Mouse (Mus musculus): ENCODE results near the gene Nfic. TPM values are rescaled to one million over a fixed set of nuclear protein-coding genes. Genes with fewer than 3 reads are reported as not detected.

Nfic gene
- polyA plus RNA-seq, 1 experiment from 2014 or later: 16.6 TPM

DNA sequence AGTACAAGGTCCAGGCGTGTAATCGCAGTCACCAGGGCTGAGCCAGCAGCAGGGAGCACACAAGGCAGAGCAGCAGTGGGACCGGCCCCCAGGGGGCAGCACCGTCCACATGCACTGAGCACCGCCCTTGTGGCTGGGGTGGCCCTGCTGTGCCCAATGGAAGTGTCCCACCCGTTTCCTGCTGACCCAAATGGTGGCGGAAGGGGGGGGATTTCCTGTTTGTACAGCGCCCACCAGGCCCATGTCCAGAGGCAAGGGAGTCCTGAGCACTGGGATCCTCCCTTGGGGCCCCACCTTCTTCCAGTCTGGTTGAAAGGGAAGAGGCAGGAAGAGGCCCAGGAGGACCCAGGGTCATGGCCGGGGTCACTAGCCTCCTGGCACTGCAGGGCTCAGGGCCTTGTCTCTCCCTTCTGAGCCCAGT, 46.6 kb downstream of the Nfic start:
- no peak overlapping the region for H3K4me3 ChIP-seq (ENCODE audit: low read depth, low read length)
- peak; percentile 63 for DNase-seq (ENCODE audit: low spot score)
- H3K4me2 ChIP-seq (ENCODE audit: low read length): no peak overlapping the region
- 17% methylated on average over 7 of the region's 9 CpGs for WGBS
- H3K9ac ChIP-seq (ENCODE audit: low read length): no peak overlapping the region
- peaks cover 30% of the 10 kb centered on the region for H3K36me3 ChIP-seq (ENCODE audit: control insufficient read depth, insufficient read depth, low read length)
- ATAC-seq: peak; percentile 40; the same call in 1 of the 2 replicates
- H3K4me1 ChIP-seq (ENCODE audit: control insufficient read depth, insufficient read depth, low read length): peaks cover 16% of the 10 kb centered on the region
- 0 out of 2 replicates have a peak, but pooled peaks cover 5% of the 10 kb centered on the region for H3K27me3 ChIP-seq (replicated peaks; ENCODE audit: control insufficient read depth, insufficient read depth, low read length)
- H3K27ac ChIP-seq (ENCODE audit: low read depth, low read length): no peak overlapping the region
- H3K9me3 ChIP-seq (replicated peaks; ENCODE audit: control insufficient read depth, low read length): no peaks in the 10 kb centered on the region

DNA sequence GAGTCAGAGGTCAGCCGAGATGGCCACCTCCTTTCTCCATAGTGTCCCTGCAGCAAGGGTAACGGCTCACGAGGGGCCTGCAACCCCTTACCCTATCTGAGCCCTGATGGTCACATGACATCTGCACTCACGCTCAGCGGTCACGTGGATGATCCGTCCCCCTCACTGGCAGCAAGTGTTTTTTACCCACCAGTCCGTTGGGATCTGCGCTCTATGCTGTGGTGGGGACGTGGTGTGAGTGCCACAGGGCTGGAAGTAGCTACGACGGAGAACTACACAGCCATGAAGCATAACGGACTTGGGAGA, 47.1 kb downstream of the Nfic start:
- Histone ChIP-seq H3K9me3 (replicated peaks; ENCODE audit: control insufficient read depth, low read length) (no peaks in the 10 kb centered on the region), H3K36me3 (ENCODE audit: control insufficient read depth, insufficient read depth, low read length) (peaks cover 34% of the 10 kb centered on the region), H3K27me3 (replicated peaks; ENCODE audit: control insufficient read depth, insufficient read depth, low read length) (0 out of 2 replicates have a peak, but pooled peaks cover 5% of the 10 kb centered on the region), H3K9ac (ENCODE audit: low read length) (no peak overlapping the region; the same call in 1 of the 2 replicates), H3K4me1 (ENCODE audit: control insufficient read depth, insufficient read depth, low read length) (peaks cover 16% of the 10 kb centered on the region), H3K4me2 (ENCODE audit: low read length) (no peak overlapping the region), H3K27ac (ENCODE audit: low read depth, low read length) (no peak overlapping the region), H3K4me3 (ENCODE audit: low read depth, low read length) (no peak overlapping the region)
- no peak for DNase-seq (ENCODE audit: low spot score)
- no peak for ATAC-seq
- WGBS: 58% methylated on average over 13 of the region's 13 CpGs

DNA sequence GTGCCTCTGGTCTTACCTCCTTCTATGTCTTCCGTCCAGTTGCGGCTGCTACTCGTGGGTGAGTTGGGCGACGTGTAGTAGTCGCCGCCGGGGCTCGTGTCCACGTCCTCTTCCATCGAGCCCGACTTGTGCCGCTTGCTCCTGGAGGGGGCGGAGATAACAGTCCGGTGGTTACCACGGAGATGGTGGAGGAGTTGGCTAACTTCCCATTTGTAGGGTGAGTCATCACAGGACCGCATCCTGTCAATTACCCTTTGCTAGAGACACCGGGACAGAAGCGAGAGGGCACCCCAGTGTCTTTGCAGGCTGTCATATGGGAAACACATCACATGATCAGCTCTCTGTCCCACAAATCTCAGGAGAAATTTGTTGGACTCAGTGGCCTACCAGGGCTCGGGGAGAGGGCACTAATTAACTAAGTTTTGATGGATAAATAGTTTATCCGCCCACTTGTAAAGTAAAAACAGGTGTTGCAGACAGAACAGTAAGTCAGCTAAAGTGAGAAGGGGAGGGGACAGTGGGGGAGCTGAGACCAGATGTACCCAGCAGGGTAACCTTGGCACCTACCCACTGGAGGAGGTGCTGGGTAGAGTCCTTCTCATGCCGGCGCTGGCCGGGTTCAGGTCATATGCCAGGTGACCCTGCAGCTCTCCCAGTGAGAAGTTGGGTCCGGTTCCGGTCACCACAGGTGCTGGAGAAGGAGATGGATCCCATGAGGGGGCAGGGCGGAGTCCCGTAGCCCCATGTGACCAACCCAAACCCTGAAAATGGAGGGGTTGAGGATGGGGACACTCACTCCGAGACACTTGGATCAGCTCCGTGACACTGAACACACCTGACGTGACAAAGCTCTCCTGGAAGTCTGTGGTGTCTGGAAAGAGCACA, 47.7 kb downstream of the Nfic start:
- Histone ChIP-seq H3K4me2 (ENCODE audit: low read length) (0 out of 2 replicates have a peak overlapping the region, but pooled peaks have one; percentile 16), H3K4me1 (ENCODE audit: control insufficient read depth, insufficient read depth, low read length) (peaks cover 22% of the 10 kb centered on the region), H3K9me3 (replicated peaks; ENCODE audit: control insufficient read depth, low read length) (no peaks in the 10 kb centered on the region), H3K36me3 (ENCODE audit: control insufficient read depth, insufficient read depth, low read length) (peaks cover 37% of the 10 kb centered on the region), H3K27me3 (replicated peaks; ENCODE audit: control insufficient read depth, insufficient read depth, low read length) (0 out of 2 replicates have a peak, but pooled peaks cover 5% of the 10 kb centered on the region), H3K9ac (ENCODE audit: low read length) (peak overlapping the region; percentile 32), H3K27ac (ENCODE audit: low read depth, low read length) (no peak overlapping the region), H3K4me3 (ENCODE audit: low read depth, low read length) (no peak overlapping the region)
- no peak for ATAC-seq
- WGBS: 30% methylated on average over 31 of the region's 31 CpGs
- DNase-seq (ENCODE audit: low spot score): peak; percentile 78

DNA sequence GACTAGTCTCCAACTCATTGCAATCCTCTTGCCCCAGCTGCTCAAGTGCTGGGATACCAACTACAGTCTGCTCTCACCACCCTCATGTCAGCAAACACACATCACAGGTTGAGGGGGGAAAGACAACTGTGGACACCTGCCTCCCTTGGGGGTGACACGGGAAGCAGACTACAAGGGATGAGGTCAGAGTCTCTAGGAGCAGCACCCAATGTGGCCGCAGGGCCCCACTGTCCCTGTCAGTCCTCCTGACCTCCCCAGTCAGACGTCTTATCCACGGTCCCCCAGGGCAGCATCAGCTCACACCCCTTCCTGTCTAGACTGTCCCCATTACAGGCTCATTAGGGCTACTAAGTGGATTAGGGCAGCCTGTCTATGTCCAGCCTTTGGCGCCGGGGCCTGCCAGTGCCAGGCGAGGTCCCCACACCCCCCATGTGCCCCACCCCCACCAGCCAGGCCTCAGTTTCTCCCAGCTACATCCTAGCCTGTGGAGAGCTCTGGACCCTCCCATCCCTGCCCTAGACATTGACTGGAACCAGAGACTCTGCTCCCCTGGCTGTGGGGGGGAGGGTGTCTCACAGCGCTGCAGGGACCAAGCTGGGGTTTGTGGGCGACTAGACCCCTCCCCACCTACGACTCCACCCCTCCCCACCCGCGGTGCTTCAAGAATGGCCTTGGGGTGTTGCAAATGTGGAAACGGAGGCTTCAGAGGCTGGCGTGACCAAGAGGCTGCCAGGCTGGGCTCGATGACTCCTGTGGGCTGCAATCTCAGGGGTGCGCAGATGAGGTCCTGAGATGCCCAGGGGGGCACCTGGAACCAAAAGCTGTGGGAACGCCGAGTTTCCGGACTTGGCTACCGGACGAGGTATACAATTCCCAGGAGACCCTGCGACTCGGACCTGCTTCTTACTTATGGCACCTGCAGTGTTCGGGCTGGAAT, 48.7 kb downstream of the Nfic start:
- no peak for ATAC-seq
- Histone ChIP-seq H3K4me3 (ENCODE audit: low read depth, low read length) (no peak overlapping the region), H3K36me3 (ENCODE audit: control insufficient read depth, insufficient read depth, low read length) (peaks cover 37% of the 10 kb centered on the region), H3K27me3 (replicated peaks; ENCODE audit: control insufficient read depth, insufficient read depth, low read length) (0 out of 2 replicates have a peak, but pooled peaks cover 5% of the 10 kb centered on the region), H3K4me1 (ENCODE audit: control insufficient read depth, insufficient read depth, low read length) (peaks cover 31% of the 10 kb centered on the region), H3K4me2 (ENCODE audit: low read length) (0 out of 2 replicates have a peak overlapping the region, but pooled peaks have one; percentile 16), H3K9me3 (replicated peaks; ENCODE audit: control insufficient read depth, low read length) (no peaks in the 10 kb centered on the region), H3K27ac (ENCODE audit: low read depth, low read length) (no peak overlapping the region), H3K9ac (ENCODE audit: low read length) (peak overlapping the region; percentile 32; the same call in 1 of the 2 replicates)
- DNase-seq (ENCODE audit: low spot score): no peak
- 31% methylated on average over 23 of the region's 24 CpGs for WGBS

DNA sequence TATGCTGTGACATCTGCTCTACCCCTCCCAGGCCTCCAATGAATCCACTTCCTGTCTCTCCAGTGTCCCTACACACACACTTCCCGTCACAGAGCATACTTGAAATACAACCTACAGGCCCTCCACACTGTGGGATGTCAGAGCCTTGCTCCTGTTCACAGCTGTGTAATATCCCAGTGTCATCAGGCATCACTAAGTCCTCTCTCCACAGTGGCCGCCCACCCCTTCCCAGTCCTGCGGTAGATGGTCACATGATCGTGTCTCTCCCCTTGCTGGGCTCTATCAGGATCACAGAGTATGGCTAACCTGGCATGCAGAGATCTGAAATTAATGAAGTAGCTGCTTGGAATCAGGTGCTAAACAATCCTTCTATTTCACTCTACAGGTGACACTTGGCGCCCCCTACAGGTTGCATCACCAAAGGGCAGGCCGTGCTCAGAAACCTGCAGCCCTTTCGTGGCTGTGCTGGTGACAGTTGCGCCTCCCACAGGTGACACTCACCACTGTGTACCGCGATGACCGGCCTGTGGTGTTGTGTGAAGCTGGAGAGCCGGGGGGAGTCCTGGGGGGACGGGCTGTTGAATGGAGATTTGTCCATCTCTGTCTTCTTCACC, 49.7 kb downstream of the Nfic start:
- H3K27ac ChIP-seq (ENCODE audit: low read depth, low read length): no peak overlapping the region
- H3K27me3 ChIP-seq (replicated peaks; ENCODE audit: control insufficient read depth, insufficient read depth, low read length): 0 out of 2 replicates have a peak, but pooled peaks cover 5% of the 10 kb centered on the region
- H3K36me3 ChIP-seq (ENCODE audit: control insufficient read depth, insufficient read depth, low read length): peaks cover 37% of the 10 kb centered on the region
- peaks cover 34% of the 10 kb centered on the region for H3K4me1 ChIP-seq (ENCODE audit: control insufficient read depth, insufficient read depth, low read length)
- WGBS: 47% methylated on average over 13 of the region's 13 CpGs
- H3K9ac ChIP-seq (ENCODE audit: low read length): no peak overlapping the region
- H3K4me2 ChIP-seq (ENCODE audit: low read length): no peak overlapping the region
- peak; percentile 42 for DNase-seq (ENCODE audit: low spot score)
- ATAC-seq: no peak
- H3K9me3 ChIP-seq (replicated peaks; ENCODE audit: control insufficient read depth, low read length): no peaks in the 10 kb centered on the region
- H3K4me3 ChIP-seq (ENCODE audit: low read depth, low read length): no peak overlapping the region

DNA sequence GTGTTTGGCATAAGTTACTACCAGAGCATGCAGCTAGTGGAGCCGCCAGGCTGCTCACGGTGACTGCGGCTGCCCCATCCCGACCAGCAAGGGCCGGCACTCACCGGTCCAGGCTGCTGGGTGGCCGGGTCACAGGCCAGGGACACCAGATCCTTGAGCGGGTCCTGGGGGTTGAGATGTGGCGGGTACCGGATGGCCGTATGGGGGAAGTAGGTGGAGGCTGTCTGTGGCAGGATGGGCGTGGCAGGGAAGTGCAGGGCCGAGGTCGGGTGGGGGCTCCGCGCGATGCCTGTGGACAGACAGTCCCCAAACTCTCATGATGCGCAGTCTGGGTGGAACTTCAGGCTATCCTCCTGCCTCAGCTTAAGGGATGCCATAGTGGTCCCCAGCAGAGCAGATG, 50.7 kb downstream of the Nfic start:
- DNase-seq (ENCODE audit: low spot score): no peak
- no peak overlapping the region for H3K9ac ChIP-seq (ENCODE audit: low read length)
- H3K4me1 ChIP-seq (ENCODE audit: control insufficient read depth, insufficient read depth, low read length): peaks cover 34% of the 10 kb centered on the region
- H3K36me3 ChIP-seq (ENCODE audit: control insufficient read depth, insufficient read depth, low read length): peaks cover 46% of the 10 kb centered on the region
- H3K27ac ChIP-seq (ENCODE audit: low read depth, low read length): no peak overlapping the region
- 71% methylated on average over 18 of the region's 18 CpGs for WGBS
- no peak for ATAC-seq
- no peak overlapping the region for H3K4me3 ChIP-seq (ENCODE audit: low read depth, low read length)
- no peak overlapping the region for H3K4me2 ChIP-seq (ENCODE audit: low read length)
- no peaks in the 10 kb centered on the region for H3K9me3 ChIP-seq (replicated peaks; ENCODE audit: control insufficient read depth, low read length)
- 0 out of 2 replicates have a peak, but pooled peaks cover 5% of the 10 kb centered on the region for H3K27me3 ChIP-seq (replicated peaks; ENCODE audit: control insufficient read depth, insufficient read depth, low read length)

DNA sequence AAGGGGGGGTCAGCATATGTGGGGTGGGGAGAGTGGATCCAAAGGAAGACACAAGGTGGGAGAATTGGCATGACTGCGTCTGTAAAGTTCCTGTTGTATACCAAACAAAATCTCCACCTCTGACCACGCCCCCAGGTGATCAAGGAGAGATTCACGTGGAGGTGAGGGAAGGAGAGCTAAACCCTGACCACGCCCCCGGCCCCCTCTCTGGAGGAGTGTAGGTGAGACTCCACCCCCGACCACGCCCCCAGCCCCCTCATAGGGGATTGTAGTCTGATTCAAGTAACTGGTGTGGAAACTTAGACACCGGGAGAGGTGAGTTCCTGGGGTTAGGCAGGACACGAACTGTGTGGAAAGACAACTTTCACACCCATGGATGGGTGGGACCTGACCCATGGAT, 51.4 kb downstream of the Nfic start:
- ATAC-seq (no peak), DNase-seq (ENCODE audit: low spot score) (no peak)
- no peaks in the 10 kb centered on the region for H3K9me3 ChIP-seq (replicated peaks; ENCODE audit: control insufficient read depth, low read length)
- peaks cover 34% of the 10 kb centered on the region for H3K4me1 ChIP-seq (ENCODE audit: control insufficient read depth, insufficient read depth, low read length)
- 18% methylated on average over 9 of the region's 9 CpGs for WGBS
- H3K9ac ChIP-seq (ENCODE audit: low read length): no peak overlapping the region
- H3K27me3 ChIP-seq (replicated peaks; ENCODE audit: control insufficient read depth, insufficient read depth, low read length): 0 out of 2 replicates have a peak, but pooled peaks cover 5% of the 10 kb centered on the region
- peaks cover 52% of the 10 kb centered on the region for H3K36me3 ChIP-seq (ENCODE audit: control insufficient read depth, insufficient read depth, low read length)
- H3K4me3 ChIP-seq (ENCODE audit: low read depth, low read length): no peak overlapping the region
- no peak overlapping the region for H3K27ac ChIP-seq (ENCODE audit: low read depth, low read length)
- no peak overlapping the region for H3K4me2 ChIP-seq (ENCODE audit: low read length)

DNA sequence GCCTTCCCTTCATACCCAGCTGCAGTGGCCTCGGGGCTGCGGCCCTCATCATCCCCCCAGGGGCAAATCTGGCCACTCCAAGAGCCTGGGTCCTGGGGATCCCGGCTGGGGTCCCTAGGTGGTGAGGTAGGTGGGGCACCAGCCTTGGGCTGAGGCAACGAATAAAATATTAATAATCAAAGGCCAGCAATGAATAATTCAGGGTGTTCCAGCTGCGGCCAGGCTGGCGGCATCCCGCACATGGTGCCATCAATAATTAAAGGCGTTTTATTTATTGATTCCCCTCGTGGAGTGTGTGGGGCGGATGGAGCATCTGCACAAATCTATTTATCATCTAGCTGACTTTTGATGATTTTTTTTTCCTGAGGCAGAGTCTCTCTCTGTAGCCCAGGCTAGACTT, 51.9 kb downstream of the Nfic start:
- no peak overlapping the region for H3K4me3 ChIP-seq (ENCODE audit: low read depth, low read length)
- peaks cover 52% of the 10 kb centered on the region for H3K36me3 ChIP-seq (ENCODE audit: control insufficient read depth, insufficient read depth, low read length)
- no peak for ATAC-seq
- no peak overlapping the region for H3K4me2 ChIP-seq (ENCODE audit: low read length)
- H3K4me1 ChIP-seq (ENCODE audit: control insufficient read depth, insufficient read depth, low read length): peaks cover 34% of the 10 kb centered on the region
- WGBS: 66% methylated on average over 10 of the region's 10 CpGs
- peak overlapping the region; percentile 80; the same call in 1 of the 2 replicates for H3K27ac ChIP-seq (ENCODE audit: low read depth, low read length)
- H3K9ac ChIP-seq (ENCODE audit: low read length): peak overlapping the region; percentile 29; the same call in 1 of the 2 replicates
- 0 out of 2 replicates have a peak, but pooled peaks cover 5% of the 10 kb centered on the region for H3K27me3 ChIP-seq (replicated peaks; ENCODE audit: control insufficient read depth, insufficient read depth, low read length)
- no peak for DNase-seq (ENCODE audit: low spot score)
- H3K9me3 ChIP-seq (replicated peaks; ENCODE audit: control insufficient read depth, low read length): no peaks in the 10 kb centered on the region

All from forebrain, embryonic 14.5 days (tissue).